Mouse (Mus musculus): ENCODE measurements around the gene Ppl. TPM values are rescaled to one million over a fixed set of nuclear protein-coding genes. Genes with fewer than 3 reads are reported as not detected.
A peak's percentile ranks its signal among the peaks of the same experiment; 100 is the strongest.

The Ppl gene
- 4.4 and 4.7 TPM in 2 replicates for polyA plus RNA-seq (2015; fragmentation: Nextera tagmentation; extraction: Ambion mirVana)

DNA sequence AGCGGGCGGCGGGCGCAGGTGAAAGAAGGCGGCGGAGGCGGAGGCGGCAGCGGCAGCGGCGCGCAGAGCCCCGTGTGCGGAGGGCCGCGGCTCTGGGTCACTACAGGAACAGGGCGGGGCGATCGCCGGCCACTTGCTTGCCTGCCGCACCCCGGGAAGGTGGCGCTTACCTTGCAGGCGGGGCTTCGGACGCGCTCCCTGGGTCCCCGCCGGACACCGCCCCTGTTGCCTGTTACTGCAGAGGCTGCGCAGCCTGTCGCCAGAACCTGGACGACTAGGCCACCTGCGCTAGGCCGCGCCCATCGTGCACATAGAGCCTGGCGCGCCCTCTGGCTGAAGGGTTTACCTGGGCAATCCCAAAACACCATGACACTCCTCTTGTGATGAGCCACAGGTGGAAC, at the start of gene Ppl:
TSS of gene Ppl (minus strand) at position 21 of the 401 bp plus-strand sequence.
- Histone ChIP-seq H3K4me1 (replicated peaks) (peaks cover 40% of the 10 kb centered on the region), H3K36me3 (no peaks in the 10 kb centered on the region), H3K27ac (no peak within 1 kb of the TSS), H3K4me3 (replicated peaks) (peak within 1 kb of the TSS; percentile 47), H3K27me3 (replicated peaks) (peaks cover 32% of the 10 kb centered on the region), H3K9me3 (no peaks in the 10 kb centered on the region), H3K9ac (peak within 1 kb of the TSS; percentile 44), H3K4me2 (replicated peaks) (peak within 1 kb of the TSS; percentile 66)
- under 1% methylated on average over 39 of the region's 39 CpGs for WGBS
- ATAC-seq, result peak; percentile 86

DNA sequence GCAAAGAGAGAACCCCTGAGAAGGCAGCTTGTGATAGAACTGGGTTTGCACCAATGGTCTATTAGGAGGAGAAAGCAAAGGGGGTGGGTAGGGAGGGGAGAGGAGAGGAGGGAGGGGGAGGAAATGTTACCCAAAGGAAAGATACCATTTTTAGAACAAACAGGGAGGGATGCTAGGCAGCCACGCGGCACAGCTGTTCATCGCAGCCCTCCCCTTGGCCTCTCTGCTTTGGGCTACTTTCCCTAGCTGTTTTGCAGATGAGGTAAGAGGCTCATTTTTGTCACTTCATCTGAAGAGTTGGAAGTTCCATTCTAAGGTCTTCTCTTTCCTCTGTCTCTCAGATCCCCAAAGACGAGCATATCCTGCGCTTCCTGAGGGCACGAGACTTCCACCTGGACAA, 40.4 kb upstream of the Ppl start:
- no peak overlapping the region for H3K4me2 ChIP-seq (replicated peaks)
- no peaks in the 10 kb centered on the region for H3K27me3 ChIP-seq (replicated peaks)
- H3K36me3 ChIP-seq, result no peaks in the 10 kb centered on the region
- H3K27ac ChIP-seq, result no peak overlapping the region
- no peak overlapping the region for H3K4me3 ChIP-seq (replicated peaks)
- no peaks in the 10 kb centered on the region for H3K4me1 ChIP-seq (replicated peaks)
- no peak overlapping the region for H3K9ac ChIP-seq
- H3K9me3 ChIP-seq, result no peaks in the 10 kb centered on the region
- WGBS, result 95% methylated on average over 6 of the region's 6 CpGs
- no peak for ATAC-seq

DNA sequence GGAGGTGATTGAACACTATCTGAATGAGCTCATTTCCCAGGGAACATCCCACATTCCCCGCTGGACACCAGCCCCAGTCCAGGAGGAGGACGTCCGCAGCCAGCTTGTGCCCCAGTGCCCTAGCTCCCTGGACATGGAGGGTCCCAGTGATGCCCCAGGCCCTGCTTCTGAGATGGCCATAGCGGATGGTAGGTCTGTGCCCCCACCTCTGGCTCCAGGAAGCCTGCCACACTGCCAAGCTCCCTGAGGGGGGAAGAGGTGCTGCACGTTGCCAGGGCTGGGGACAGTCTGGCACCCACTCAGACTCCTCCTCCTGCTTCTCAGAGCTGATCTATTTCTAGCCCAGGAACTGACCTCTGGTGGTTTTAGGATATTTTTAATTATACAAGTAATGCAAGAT, 36.6 kb upstream of the Ppl start:
- Histone ChIP-seq H3K9me3 (no peaks in the 10 kb centered on the region), H3K36me3 (no peaks in the 10 kb centered on the region), H3K4me3 (replicated peaks) (no peak overlapping the region), H3K4me2 (replicated peaks) (no peak overlapping the region), H3K4me1 (replicated peaks) (no peaks in the 10 kb centered on the region), H3K27ac (no peak overlapping the region), H3K9ac (no peak overlapping the region), H3K27me3 (replicated peaks) (no peaks in the 10 kb centered on the region)
- ATAC-seq, result no peak
- WGBS, result 80% methylated on average over 5 of the region's 5 CpGs

DNA sequence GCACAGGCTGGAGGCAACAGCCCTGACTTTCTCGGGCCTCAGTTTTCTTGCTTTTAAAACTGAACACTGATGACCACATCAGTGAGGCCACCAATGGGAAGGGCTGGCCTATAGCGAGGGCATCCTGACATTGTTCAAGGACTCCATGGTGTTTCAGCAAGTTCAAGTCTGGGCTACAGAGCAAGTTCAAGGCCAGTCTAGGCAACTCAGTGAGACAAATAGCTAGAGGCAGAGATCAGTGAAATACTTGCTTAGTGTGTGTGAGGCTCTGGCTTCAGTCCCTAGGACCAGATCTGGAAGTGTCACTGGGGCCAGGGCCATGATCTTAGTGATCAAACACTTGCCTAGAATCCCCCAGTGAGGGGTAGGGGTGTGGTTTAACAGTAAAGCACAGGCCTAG, 35.8 kb upstream of the Ppl start:
- H3K4me1 ChIP-seq (replicated peaks), result no peaks in the 10 kb centered on the region
- no peak overlapping the region for H3K4me2 ChIP-seq (replicated peaks)
- H3K9me3 ChIP-seq, result no peaks in the 10 kb centered on the region
- no peaks in the 10 kb centered on the region for H3K27me3 ChIP-seq (replicated peaks)
- no peaks in the 10 kb centered on the region for H3K36me3 ChIP-seq
- no peak overlapping the region for H3K9ac ChIP-seq
- no peak overlapping the region for H3K27ac ChIP-seq
- ATAC-seq, result no peak
- no peak overlapping the region for H3K4me3 ChIP-seq (replicated peaks)
- WGBS, result 78% methylated on average over 2 of the region's 2 CpGs

DNA sequence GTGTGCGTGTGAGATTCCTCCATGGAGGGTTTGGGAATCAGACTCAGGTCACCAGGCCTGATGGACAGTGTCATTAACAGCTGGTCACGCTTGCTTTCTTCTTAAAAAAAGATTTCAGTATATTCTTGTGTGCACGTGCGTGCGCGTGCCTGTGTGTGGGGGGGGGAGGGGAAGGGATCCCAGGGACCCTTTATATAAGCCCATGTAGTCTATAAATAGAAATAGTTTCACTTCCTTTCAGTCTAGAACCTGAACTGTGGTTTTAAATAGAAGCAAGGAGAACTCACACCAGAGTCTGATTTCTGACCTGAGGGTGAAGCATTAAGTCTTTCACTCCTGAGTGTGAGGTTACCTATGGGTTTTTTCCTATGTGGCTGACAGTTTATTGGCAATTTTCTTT, 32.1 kb upstream of the Ppl start:
- H3K27me3 ChIP-seq (replicated peaks), result no peaks in the 10 kb centered on the region; the same call in 1 of the 2 replicates
- ATAC-seq, result no peak
- H3K4me2 ChIP-seq (replicated peaks), result no peak overlapping the region
- H3K4me1 ChIP-seq (replicated peaks), result no peaks in the 10 kb centered on the region
- H3K4me3 ChIP-seq (replicated peaks), result no peak overlapping the region
- no peak overlapping the region for H3K9ac ChIP-seq
- no peaks in the 10 kb centered on the region for H3K36me3 ChIP-seq
- H3K27ac ChIP-seq, result no peak overlapping the region
- no peaks in the 10 kb centered on the region for H3K9me3 ChIP-seq
- WGBS, result 83% methylated on average over 6 of the region's 6 CpGs

DNA sequence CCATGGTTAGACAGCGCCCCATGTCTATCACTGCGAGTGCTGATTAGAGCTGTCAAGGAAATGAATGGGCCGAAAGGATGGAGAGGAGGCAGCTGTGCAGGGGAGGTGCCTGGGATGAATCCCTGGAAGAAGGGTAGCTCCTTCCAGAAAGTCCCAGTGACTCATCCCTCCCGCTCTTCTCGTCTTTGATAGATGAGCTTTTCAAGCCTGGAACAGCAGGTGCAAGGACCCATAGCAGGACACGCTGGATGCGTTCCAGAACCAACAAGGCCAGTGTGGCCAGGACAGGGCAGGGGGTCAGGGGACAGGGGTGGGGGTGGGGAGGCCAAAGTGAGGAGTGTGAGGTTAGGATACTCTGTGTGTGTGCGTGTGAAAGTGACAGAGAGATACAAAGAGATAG, 27.0 kb upstream of the Ppl start:
- no peaks in the 10 kb centered on the region for H3K4me1 ChIP-seq (replicated peaks)
- H3K4me2 ChIP-seq (replicated peaks), result no peak overlapping the region
- no peak overlapping the region for H3K9ac ChIP-seq
- no peak for ATAC-seq
- 77% methylated on average over 8 of the region's 8 CpGs for WGBS
- no peak overlapping the region for H3K4me3 ChIP-seq (replicated peaks)
- H3K9me3 ChIP-seq, result no peaks in the 10 kb centered on the region
- H3K36me3 ChIP-seq, result no peaks in the 10 kb centered on the region
- peaks cover 3% of the 10 kb centered on the region; the same call in 1 of the 2 replicates for H3K27me3 ChIP-seq (replicated peaks)
- no peak overlapping the region for H3K27ac ChIP-seq

DNA sequence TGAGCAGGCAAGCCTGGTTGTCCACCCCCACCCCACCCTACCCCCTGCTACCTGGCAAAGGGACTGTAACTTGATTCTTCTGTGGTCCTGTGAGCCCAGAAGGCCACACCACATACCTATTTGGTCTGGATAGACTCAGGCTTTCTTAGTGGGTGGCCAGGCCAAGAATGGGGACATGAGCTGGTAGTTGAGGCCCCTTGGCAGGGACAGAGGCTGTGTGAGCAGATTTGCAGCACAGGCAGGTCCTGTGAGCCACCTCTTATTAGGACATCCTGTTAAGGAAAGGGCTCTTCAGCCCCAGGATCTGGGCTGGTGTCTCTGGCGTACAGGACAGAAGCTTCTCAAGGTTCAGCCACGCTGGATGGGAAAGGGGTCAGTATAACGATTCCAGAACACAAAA, 24.9 kb upstream of the Ppl start:
- H3K4me3 ChIP-seq (replicated peaks), result no peak overlapping the region
- H3K4me1 ChIP-seq (replicated peaks), result no peaks in the 10 kb centered on the region
- ATAC-seq, result no peak
- H3K9me3 ChIP-seq, result no peaks in the 10 kb centered on the region
- no peak overlapping the region for H3K4me2 ChIP-seq (replicated peaks)
- no peaks in the 10 kb centered on the region for H3K36me3 ChIP-seq
- WGBS, result 73% methylated on average over 3 of the region's 3 CpGs
- no peak overlapping the region for H3K27ac ChIP-seq
- no peak overlapping the region for H3K9ac ChIP-seq
- H3K27me3 ChIP-seq (replicated peaks), result peaks cover 3% of the 10 kb centered on the region; the same call in 1 of the 2 replicates

DNA sequence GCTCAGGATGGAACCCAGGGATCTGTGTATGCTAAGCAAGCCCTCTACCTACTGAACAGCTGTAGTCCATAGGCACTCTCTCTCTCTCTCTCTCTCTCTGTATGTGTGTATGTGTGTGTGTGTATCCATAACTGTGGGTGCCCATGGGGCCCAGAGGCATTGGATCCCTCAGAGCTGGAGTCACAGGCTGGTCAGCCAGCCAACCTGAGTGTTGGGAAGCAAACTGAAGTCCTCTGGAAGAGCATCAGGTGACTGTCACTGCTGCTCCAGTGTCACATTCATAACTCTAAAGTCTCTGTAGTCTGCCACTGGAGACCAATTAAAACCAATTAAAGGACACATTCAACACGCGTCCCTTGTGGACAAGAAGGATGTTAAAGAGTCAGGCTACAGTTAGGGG, 24.3 kb upstream of the Ppl start:
- Histone ChIP-seq H3K9ac (no peak overlapping the region), H3K36me3 (no peaks in the 10 kb centered on the region), H3K4me2 (replicated peaks) (no peak overlapping the region), H3K4me1 (replicated peaks) (no peaks in the 10 kb centered on the region), H3K27ac (no peak overlapping the region), H3K27me3 (replicated peaks) (0 out of 2 replicates have a peak, but pooled peaks cover 3% of the 10 kb centered on the region), H3K9me3 (no peaks in the 10 kb centered on the region), H3K4me3 (replicated peaks) (no peak overlapping the region)
- no peak for ATAC-seq
- WGBS, result 82% methylated on average over 2 of the region's 2 CpGs

DNA sequence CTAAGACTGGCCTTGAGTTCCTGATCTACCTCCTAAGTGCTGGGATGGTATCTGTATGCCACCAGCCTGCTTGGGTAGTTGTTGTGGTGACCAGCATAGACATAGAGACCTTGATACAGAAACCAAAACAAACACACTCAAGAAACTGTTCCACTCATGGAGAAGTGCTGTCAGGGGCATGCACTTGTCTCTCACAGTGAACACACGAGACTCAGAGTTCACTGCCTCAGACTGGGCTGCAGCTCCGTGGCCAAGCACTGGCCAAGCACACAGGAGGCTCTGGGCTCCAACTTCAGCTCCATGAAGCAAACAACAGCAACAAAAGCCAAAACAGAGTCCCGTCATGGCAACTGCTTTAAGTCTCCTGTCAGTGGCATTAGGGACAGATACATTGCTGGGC, 22.8 kb upstream of the Ppl start:
- WGBS, result 65% methylated on average over 3 of the region's 3 CpGs
- Histone ChIP-seq H3K27me3 (replicated peaks) (0 out of 2 replicates have a peak, but pooled peaks cover 3% of the 10 kb centered on the region), H3K27ac (no peak overlapping the region), H3K9me3 (no peaks in the 10 kb centered on the region), H3K4me1 (replicated peaks) (no peaks in the 10 kb centered on the region), H3K36me3 (no peaks in the 10 kb centered on the region), H3K9ac (no peak overlapping the region), H3K4me3 (replicated peaks) (no peak overlapping the region), H3K4me2 (replicated peaks) (no peak overlapping the region)
- no peak for ATAC-seq

DNA sequence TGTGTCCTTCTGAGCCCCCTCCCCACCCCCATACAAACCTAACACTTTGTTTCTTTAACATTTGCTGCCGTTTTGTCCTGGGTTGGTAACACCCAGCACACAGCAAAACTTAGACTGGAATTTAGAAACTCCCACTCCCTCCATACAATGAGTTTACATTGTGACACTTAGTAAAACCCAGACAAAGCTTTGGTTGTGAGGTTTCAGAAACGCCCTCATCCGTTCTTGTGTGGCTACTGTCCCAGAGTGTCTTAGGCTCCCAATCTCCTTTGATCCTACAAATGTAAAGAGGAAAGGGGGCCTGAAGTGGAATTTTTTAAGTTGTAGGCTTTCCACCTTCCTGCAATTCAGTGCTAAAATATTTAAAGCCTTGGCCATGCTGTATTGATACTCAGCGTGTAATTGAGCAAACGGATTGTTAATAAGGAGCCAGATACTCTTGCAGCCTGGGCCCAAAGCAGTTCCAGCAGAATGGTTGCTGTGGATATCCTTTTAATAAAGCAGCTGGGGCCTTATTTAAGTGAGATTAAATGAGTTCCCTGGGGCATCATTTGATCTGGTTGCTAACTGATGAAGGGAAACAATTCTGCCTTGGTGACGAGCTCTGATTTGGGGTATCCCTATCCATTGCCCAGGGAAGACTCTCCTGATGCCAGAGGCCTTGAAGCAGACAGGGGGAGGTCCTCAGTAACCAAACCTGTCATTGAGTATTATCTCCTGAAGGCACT, 21.2 kb upstream of the Ppl start:
- no peak overlapping the region for H3K4me3 ChIP-seq (replicated peaks)
- no peaks in the 10 kb centered on the region for H3K9me3 ChIP-seq
- 54% methylated on average over 6 of the region's 6 CpGs for WGBS
- no peak for ATAC-seq
- no peaks in the 10 kb centered on the region for H3K4me1 ChIP-seq (replicated peaks)
- H3K27ac ChIP-seq, result no peak overlapping the region
- 0 out of 2 replicates have a peak, but pooled peaks cover 3% of the 10 kb centered on the region for H3K27me3 ChIP-seq (replicated peaks)
- no peaks in the 10 kb centered on the region for H3K36me3 ChIP-seq
- H3K4me2 ChIP-seq (replicated peaks), result no peak overlapping the region
- no peak overlapping the region for H3K9ac ChIP-seq

DNA sequence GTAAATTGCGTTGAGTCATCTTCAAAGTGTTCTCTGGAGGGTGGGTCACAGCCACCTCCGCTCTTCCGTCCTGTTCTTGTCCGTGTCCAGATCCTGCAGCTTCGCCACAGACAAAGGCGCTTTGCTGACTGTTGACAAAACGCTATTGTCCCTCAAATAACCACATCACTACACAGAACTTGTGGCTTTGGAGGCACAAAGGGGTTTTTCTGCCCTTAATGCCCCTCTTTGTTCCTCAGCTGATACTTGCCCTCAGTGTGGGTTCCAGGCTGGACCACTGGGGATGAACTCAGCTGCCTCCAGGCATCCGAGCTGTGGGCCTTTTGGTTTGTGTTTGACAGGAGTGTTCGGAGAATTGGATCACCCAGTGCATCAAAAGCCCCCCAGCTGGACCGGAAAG, 18.3 kb upstream of the Ppl start:
- Histone ChIP-seq H3K27ac (no peak overlapping the region), H3K9me3 (no peaks in the 10 kb centered on the region), H3K36me3 (no peaks in the 10 kb centered on the region), H3K4me3 (replicated peaks) (no peak overlapping the region), H3K9ac (no peak overlapping the region), H3K27me3 (replicated peaks) (0 out of 2 replicates have a peak, but pooled peaks cover 3% of the 10 kb centered on the region), H3K4me1 (replicated peaks) (peaks cover 11% of the 10 kb centered on the region), H3K4me2 (replicated peaks) (no peak overlapping the region)
- no peak for ATAC-seq
- WGBS, result 80% methylated on average over 10 of the region's 10 CpGs

DNA sequence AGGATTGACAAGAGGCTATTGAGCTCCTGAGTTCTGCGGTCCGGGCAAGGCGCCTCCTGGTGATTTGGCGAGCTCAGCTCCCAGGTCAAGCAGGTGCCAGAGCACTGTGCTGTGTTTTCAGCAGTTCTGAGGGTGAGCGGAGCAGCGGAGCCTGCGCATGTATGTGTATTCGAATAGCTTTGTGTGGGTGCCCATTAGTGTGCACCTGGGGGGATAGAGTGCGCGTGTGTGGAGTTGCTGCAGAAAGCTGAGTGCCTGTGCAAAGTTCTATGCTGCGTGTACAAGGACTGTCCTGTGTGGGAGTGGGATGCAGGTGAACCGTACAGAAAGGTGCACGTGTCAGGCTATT, 14.8 kb upstream of the Ppl start, which contains the start of gene Sec14l5:
TSS of gene Sec14l5 (plus strand) at position 73 of the 349 bp plus-strand sequence.
- H3K4me3 ChIP-seq (replicated peaks), result peak within 1 kb of the TSS; percentile 32
- WGBS, result 16% methylated on average over 13 of the region's 13 CpGs
- ATAC-seq, result peak; percentile 65

More for the DNA sequence above, 14.8 kb upstream of the Ppl start, which contains the start of gene Sec14l5:
- H3K4me2 ChIP-seq (replicated peaks), result peak within 1 kb of the TSS; percentile 66
- H3K27me3 ChIP-seq (replicated peaks), result no peaks in the 10 kb centered on the region
- H3K4me1 ChIP-seq (replicated peaks), result peaks cover 11% of the 10 kb centered on the region
- no peak within 1 kb of the TSS for H3K9ac ChIP-seq
- no peaks in the 10 kb centered on the region for H3K9me3 ChIP-seq
- no peaks in the 10 kb centered on the region for H3K36me3 ChIP-seq
- H3K27ac ChIP-seq, result no peak within 1 kb of the TSS
